Mouse (Mus musculus) cortical plate, adult 2 months (tissue): ENCODE measurements at regions not wholly inside any gene's neighbourhood (a gene's known extent, or its start where the extent isn't known, plus 50 kb on each side); places are given as distances from the start of the nearest gene placed in this dataset.

Experiments
- H3K27ac ChIP-seq: fragments of 200-500 bp; 2 replicates; pipeline ENCODE4 v1.5.1; 2012; ENCODE audit warnings: low read length, control low read depth, inconsistent platforms; ENCODE audit not compliant: insufficient read depth
- H3K4me1 ChIP-seq: fragments of 200-500 bp; 2 replicates; pipeline ENCODE4 v1.6.1; 2011; ENCODE audit warnings: low read length; ENCODE audit not compliant: control insufficient read depth, insufficient read depth
- H3K4me3 ChIP-seq: fragments of 200-500 bp; 2 replicates; pipeline ENCODE4 v1.5.1; 2011; ENCODE audit warnings: mild to moderate bottlenecking, low read length, control low read depth; ENCODE audit not compliant: insufficient read depth
- CTCF ChIP-seq: fragments of 200-500 bp; IDR thresholded peaks from 2 replicates; pipeline ENCODE4 v1.5.1; 2011; ENCODE audit warnings: mild to moderate bottlenecking, control low read depth, low read length; ENCODE audit not compliant: insufficient read depth; ENCODE audit errors: extremely low read depth
- POLR2A ChIP-seq: fragments of 200-500 bp; IDR thresholded peaks from 2 replicates; pipeline ENCODE4 v1.6.1; 2011; ENCODE audit warnings: mild to moderate bottlenecking, low read length, control low read depth; ENCODE audit not compliant: insufficient read depth; ENCODE audit errors: extremely low read depth

DNA sequence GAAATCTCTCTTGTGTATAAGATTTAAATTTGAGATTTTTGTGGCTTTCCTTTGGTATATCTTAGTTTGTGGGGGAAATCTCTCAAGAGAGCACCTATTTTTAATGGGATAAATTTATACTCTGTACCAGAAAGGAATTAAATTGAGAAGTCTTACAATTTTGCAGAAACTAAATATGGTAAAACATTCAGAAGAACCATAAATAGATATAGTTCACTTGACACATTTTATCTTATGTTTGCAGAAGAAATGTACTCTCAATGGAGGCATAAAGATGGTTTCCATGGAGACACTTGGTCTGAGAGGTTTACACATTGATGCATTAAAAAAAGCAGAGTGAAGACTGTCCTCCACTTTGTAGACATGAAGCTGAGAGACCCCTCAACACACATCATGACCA is 86.9 kb downstream of the Ndufa10 start:
- TF ChIP-seq POLR2A (no peak), CTCF (no peak)
- Histone ChIP-seq H3K4me1 (peaks cover 3% of the 10 kb centered on the region), H3K27ac (no peak overlapping the region), H3K4me3 (no peak overlapping the region)

DNA sequence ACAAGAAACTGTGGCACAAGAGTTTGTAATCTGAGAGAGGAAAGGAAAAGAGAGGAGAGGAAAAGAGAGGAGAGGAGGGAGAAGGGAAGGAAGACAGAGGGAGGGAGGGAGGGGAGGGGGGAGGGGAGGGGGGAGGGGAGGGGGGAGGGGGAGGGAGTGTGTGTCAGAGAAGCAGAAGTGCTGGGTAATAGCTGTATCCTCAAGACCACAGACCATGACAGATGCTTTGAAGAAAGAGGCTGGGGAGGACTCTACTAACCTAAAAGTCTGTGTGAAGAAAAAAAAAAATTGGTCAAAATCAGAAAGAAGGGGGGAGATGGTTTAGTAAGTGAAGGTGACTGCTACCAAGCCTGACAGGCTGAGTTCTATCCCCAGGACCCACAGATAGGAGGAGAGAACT is 88.7 kb downstream of the Ndufa10 start:
- peaks cover 2% of the 10 kb centered on the region for H3K4me1 ChIP-seq
- no peak overlapping the region for H3K27ac ChIP-seq
- H3K4me3 ChIP-seq, result no peak overlapping the region
- no peak for TF ChIP-seq POLR2A
- TF ChIP-seq CTCF, result no peak

DNA sequence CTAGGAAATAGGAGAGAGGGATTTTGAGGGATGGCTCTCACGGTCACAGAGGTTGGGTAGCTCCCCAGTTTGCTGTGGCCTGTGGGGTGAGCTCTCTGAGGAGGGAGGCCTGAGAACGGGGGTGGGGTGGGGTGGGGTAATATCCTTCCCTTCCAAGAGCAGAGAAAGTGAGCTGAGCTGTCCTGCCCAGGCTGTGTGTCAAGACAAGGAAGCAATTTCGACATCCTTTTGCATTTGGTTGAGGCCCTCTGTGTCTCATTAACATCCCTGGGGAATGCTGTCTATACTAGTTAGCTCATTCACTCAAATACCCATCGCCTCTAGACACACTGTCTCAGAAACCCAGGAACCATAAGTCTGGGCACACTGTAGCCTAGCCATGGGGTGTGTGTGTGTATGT is 89.9 kb downstream of the Ndufa10 start:
- TF ChIP-seq CTCF, result no peak
- no peak for TF ChIP-seq POLR2A

DNA sequence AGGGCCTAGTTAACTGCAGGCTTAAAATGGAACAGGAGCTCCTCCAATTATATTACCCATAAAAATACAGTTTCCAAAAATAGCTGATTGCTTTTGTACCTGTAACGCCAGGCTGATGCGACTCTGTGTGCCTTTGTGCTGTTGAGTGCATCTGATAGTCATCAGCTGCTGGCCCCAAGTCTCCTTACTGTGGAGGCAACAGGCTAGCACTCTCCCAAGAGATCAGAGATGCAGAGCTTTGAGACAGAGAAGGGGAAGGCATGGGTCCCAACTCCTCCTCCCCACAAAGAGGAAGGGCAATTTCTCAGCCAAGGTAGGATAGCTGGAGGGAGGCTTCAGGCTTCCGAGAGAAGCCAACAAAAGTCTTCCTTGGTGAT is 94.2 kb downstream of the Ndufa10 start:
- Histone ChIP-seq H3K4me3 (no peak overlapping the region), H3K27ac (no peak overlapping the region), H3K4me1 (peaks cover 17% of the 10 kb centered on the region)
- TF ChIP-seq POLR2A, result no peak
- no peak for TF ChIP-seq CTCF

More for the DNA sequence above, 89.9 kb downstream of the Ndufa10 start:
- Histone ChIP-seq H3K4me1 (peaks cover 6% of the 10 kb centered on the region), H3K27ac (no peak overlapping the region), H3K4me3 (no peak overlapping the region)

DNA sequence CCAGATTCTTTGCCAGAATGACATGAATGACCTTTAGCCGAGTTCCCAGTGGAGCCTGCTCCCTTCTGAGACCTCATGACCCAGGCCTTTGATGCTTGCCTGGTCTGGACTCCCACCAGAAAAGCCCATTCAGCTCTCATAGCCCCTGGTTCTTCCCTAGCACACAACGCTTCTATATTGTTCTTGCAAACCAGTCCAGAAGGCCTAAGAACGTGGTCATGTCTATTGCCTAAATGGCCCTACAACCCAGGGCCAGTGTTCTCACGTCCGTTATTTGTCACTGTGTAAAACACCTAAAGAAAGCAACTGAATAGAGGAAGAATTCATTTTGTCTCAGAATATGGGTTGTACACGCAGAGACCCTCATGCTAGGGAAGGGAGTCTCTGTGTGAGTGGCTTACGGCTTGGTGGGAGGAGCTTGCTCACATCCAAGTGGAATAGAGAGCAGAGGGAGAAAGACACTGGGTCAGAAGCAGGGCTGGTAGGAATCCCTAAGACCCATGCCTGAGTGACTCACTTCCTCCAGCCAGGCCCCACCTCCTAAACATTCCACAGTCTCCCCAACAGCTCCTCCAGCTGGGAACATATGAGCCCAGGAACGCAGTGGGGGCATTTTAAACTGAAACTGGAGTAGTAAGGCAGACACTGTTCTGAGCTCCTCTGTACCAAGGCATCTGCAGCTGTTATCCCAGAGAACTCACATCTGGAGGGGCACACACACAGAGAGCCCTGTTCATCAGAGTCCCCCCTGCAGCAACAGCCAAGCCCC is 94.7 kb downstream of the Ndufa10 start:
- H3K27ac ChIP-seq, result no peak overlapping the region
- no peak for TF ChIP-seq CTCF
- no peak for TF ChIP-seq POLR2A
- H3K4me1 ChIP-seq, result peaks cover 17% of the 10 kb centered on the region
- H3K4me3 ChIP-seq, result no peak overlapping the region

DNA sequence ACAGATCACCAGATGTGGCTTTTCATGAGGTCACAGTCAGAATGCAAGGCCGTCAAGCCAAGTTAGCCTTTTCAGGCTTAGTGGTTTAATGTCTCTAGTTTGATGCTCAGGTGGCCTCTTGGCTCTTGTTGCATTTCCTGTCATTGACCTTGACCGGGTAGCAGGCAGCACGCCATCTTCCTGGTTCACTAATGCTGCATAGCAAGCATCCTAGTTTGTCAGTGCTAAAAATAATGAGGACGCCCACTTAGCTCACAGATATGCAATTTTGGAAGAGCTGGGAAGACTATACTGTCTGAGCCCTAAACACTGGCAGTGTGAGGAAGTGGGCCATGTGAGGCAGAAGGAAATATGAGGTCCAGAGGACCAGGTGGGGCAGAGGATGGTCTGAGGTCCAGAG is 97.2 kb downstream of the Ndufa10 start:
- no peak for TF ChIP-seq POLR2A
- TF ChIP-seq CTCF, result no peak
- Histone ChIP-seq H3K4me1 (peaks cover 19% of the 10 kb centered on the region), H3K4me3 (no peak overlapping the region), H3K27ac (peak overlapping the region; percentile 63; the same call in 1 of the 2 replicates)

DNA sequence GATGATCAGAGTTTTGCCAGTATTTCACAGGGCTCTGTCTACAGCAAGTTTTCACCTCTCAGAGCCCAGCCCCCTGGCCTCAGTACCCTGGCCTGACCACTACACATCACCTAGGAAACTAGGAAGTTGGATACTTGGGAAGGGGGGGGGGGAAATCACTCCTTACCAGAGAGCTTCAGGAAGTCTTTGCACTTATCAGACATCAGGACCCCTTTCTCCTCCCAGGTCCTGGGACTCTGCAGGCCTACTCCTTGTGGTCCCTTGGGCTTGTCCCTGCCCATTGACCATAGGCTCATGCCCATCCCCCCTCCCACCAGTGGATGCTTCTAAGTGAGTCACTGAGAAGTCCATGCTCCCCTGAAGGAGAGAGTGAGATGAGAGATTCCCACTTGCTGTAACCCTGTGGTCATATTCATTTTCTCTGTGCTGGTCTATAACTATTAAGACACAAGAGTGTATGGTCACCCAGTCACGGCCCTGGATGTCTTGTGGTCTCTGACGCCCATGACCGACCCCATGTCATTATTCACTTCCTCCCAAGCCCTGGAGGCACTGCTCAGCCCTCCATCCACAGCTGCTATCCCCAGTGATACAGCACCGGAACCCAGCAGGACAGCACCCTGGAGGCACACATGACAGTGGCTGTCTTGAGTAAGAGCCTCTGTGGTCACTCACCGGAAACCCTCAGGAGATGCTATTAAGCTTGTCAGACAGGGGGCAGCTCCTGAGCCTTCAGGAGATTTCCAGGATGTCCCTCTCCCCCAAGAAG is 101.3 kb downstream of the Ndufa10 start:
- H3K4me1 ChIP-seq, result peaks cover 18% of the 10 kb centered on the region
- peak overlapping the region; percentile 47 for H3K27ac ChIP-seq
- no peak overlapping the region for H3K4me3 ChIP-seq
- no peak for TF ChIP-seq CTCF
- TF ChIP-seq POLR2A, result no peak

DNA sequence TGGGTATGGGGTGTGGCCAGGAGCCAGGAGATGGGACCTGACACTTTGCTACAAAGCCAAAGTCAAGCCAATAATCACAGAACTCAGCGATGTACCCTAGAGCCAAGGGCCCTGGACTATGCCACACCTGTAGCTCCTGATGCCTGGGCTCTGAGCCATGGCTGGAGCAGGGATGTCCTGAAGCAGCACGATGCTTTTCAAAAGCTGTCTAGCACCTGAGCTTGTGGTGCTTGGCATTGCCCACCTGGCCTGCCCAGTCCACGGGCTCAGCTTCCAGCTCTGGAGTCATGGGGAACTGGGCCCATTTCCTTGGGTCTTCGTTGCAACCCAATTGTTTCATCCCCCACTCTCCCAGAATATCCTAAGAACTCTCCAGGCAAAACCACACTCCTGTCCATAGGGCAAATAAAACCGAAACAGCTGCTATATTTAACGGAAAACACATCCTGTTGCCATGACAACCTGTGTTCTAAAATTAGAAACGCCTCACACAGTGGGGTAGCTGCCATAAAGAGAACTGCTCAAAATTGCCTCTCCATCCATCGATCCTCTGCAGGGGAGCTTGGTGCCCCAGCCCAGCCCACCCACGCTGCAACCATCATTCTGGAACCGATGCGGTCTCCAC is 102.2 kb downstream of the Ndufa10 start:
- H3K27ac ChIP-seq, result peak overlapping the region; percentile 57
- H3K4me3 ChIP-seq, result no peak overlapping the region
- H3K4me1 ChIP-seq, result peaks cover 13% of the 10 kb centered on the region
- TF ChIP-seq POLR2A (no peak), CTCF (no peak)

DNA sequence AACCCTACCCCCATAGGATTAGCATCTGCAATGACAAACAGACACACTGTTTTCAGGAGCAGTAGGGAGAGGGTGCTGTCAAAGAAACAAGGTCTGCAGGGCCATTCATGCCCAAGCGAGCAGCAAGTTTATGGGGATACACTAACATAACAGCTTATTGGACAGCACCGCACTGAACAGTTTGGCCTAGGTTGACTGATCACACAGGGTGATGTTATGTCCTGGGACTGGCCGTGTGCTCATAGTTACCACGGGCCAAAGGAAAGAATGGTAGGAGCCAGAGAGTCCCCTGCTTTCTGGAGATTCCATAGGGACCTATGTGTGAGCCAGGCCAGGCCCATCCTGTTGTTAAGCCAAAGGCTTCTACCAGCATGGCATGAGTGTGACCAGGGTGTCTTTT is 102.8 kb downstream of the Ndufa10 start:
- peaks cover 10% of the 10 kb centered on the region for H3K4me1 ChIP-seq
- TF ChIP-seq CTCF (no peak), POLR2A (no peak)
- H3K4me3 ChIP-seq, result no peak overlapping the region
- H3K27ac ChIP-seq, result peak overlapping the region; percentile 57; the same call in 1 of the 2 replicates

DNA sequence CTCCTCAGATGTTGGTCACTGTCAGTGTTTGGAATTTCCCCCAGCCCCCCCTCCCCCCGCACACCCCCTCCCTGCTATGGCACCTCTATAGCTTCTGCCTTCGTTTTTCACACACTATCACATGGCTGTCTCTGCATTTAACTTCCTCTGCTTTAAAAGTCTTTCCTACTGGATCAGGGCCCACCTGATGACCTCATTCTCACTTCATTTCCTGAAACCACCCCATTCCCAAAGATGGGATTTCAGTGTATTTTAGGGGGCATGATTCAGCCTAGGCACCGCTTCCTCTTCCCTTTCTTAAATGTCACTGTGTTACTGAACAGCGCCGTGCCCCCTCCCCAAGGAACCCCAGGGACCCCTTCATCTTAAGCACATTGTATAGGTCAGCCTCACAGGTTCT is 103.7 kb downstream of the Ndufa10 start:
- TF ChIP-seq CTCF (no peak), POLR2A (no peak)
- Histone ChIP-seq H3K4me3 (no peak overlapping the region), H3K27ac (no peak overlapping the region), H3K4me1 (peaks cover 10% of the 10 kb centered on the region)
